22 mouse cellular contexts compared by ENCODE assay signal in the genomic region with DNA sequence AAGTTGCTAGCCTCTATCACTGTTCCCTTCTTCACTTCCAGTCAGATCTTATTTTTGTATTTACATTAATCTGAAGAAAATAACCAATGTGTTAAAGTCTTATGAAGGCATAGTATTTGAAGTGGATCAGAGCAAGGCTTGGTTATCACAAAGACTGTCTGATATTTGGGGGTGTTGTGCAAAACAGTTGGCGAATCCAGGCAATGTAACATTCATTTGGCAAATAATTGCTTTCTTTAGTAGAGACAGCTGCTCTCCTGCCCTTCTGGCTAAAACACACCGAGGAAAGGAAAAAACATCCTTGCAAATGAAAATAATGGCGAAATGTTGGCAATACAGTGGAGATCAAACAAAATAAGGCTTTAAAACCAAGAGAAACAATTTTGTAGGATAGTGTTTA.
DNase-seq lines count a peak whose midpoint lies in the region; ATAC-seq and TF ChIP-seq lines count a peak whose summit lies in the region.
"Had no signal": no experiment of that assay in that cellular context is flagged by ENCODE, and none has a peak within 500 bp of the region (broad histone marks: within the 10 kb centered on the region; RNA-seq: fewer than 3 reads in every experiment).

No protein-coding gene starts in this region.

- 61% methylated on average over 3 of the region's 3 CpGs for WGBS in hindbrain, postnatal 0 days
- WGBS in hindbrain, embryonic 13.5 days = 79% methylated on average over 3 of the region's 3 CpGs
- WGBS in midbrain, postnatal 0 days = 89% methylated on average over 3 of the region's 3 CpGs
- 72% methylated on average over 3 of the region's 3 CpGs for WGBS in midbrain, embryonic 15.5 days

- peak; percentile 10 to 18 for DNase-seq in cerebellum, postnatal 10 days
- no peak for DNase-seq in cerebellum, adult 8-10 months
- DNase-seq in hindbrain, postnatal 0 days (ENCODE audit: low spot score) = peak; percentile 5
- peak; percentile 8 for DNase-seq in midbrain, postnatal 0 days (ENCODE audit: low spot score)
- DNase-seq in lung, postnatal 10 days = no peak
- DNase-seq: adrenal gland, adult 2 months; adrenal gland, postnatal 25 days; cerebellum, adult 11-12 months; cerebellum, postnatal 25 days; gastrocnemius, adult 2 months; gastrocnemius, postnatal 25 days; kidney, adult 11 months had no signal

- H3K9ac ChIP-seq in hindbrain, postnatal 0 days (replicated peaks; ENCODE audit: low read length) = no peak overlapping the region
- no peak overlapping the region for H3K9ac ChIP-seq in hindbrain, embryonic 13.5 days
- no peak overlapping the region for H3K9ac ChIP-seq in midbrain, postnatal 0 days (replicated peaks; ENCODE audit: low read length, poor library complexity, severe bottlenecking)
- H3K9ac ChIP-seq in midbrain, embryonic 15.5 days = no peak overlapping the region
- H3K9ac ChIP-seq: embryonic facial prominence, embryonic 13.5 days; heart, embryonic 12.5 days; hindbrain, embryonic 15.5 days had no signal

- no peak overlapping the region for H3K27ac ChIP-seq in hindbrain, postnatal 0 days
- no peak overlapping the region for H3K27ac ChIP-seq in hindbrain, embryonic 13.5 days
- H3K27ac ChIP-seq in midbrain, postnatal 0 days (ENCODE audit: low read depth, low read length) = no peak overlapping the region
- H3K27ac ChIP-seq in midbrain, embryonic 15.5 days = no peak overlapping the region
- H3K27ac ChIP-seq: embryonic facial prominence, embryonic 13.5 days; gastrocnemius, adult 2 months; hindbrain, embryonic 10.5 days; hindbrain, embryonic 15.5 days had no signal

- H3K4me3 ChIP-seq in hindbrain, postnatal 0 days (ENCODE audit: low read length) = no peak overlapping the region
- H3K4me3 ChIP-seq in hindbrain, embryonic 13.5 days = no peak overlapping the region
- H3K4me3 ChIP-seq in midbrain, postnatal 0 days (ENCODE audit: low read depth, low read length) = no peak overlapping the region
- no peak overlapping the region for H3K4me3 ChIP-seq in midbrain, embryonic 15.5 days
- H3K4me3 ChIP-seq: embryonic facial prominence, embryonic 13.5 days; gastrocnemius, adult 2 months; heart, embryonic 12.5 days; hindbrain, embryonic 10.5 days; hindbrain, embryonic 15.5 days had no signal

- no peak for ATAC-seq in hindbrain, postnatal 0 days
- ATAC-seq in hindbrain, embryonic 13.5 days (ENCODE audit: low FRiP score) = no peak
- ATAC-seq in midbrain, postnatal 0 days (ENCODE audit: low FRiP score) = no peak
- no peak for ATAC-seq in midbrain, embryonic 15.5 days (replicated peaks)
- ATAC-seq: activated CD4-positive, CD25-positive, alpha-beta regulatory T cell, adult 4 months; inflammation-experienced regulatory T-cells, adult 6 months; Patski had no signal

- no peaks in the 10 kb centered on the region for H3K4me1 ChIP-seq in hindbrain, postnatal 0 days (ENCODE audit: insufficient read depth, low read length)
- no peaks in the 10 kb centered on the region for H3K4me1 ChIP-seq in hindbrain, embryonic 13.5 days (replicated peaks)
- no peaks in the 10 kb centered on the region for H3K4me1 ChIP-seq in midbrain, postnatal 0 days (ENCODE audit: insufficient read depth, low read length)
- H3K4me1 ChIP-seq in midbrain, embryonic 15.5 days = no peaks in the 10 kb centered on the region
- H3K4me1 ChIP-seq: embryonic facial prominence, embryonic 13.5 days; heart, embryonic 12.5 days; hindbrain, embryonic 10.5 days; hindbrain, embryonic 15.5 days had no signal

- no peaks in the 10 kb centered on the region for H3K9me3 ChIP-seq in hindbrain, postnatal 0 days (ENCODE audit: low read length)
- H3K9me3 ChIP-seq in hindbrain, embryonic 13.5 days = no peaks in the 10 kb centered on the region
- no peaks in the 10 kb centered on the region for H3K9me3 ChIP-seq in midbrain, postnatal 0 days (ENCODE audit: low read length)
- no peaks in the 10 kb centered on the region for H3K9me3 ChIP-seq in midbrain, embryonic 15.5 days
- H3K9me3 ChIP-seq: embryonic facial prominence, embryonic 13.5 days; heart, embryonic 12.5 days; hindbrain, embryonic 10.5 days; hindbrain, embryonic 15.5 days had no signal

- H3K4me2 ChIP-seq in hindbrain, postnatal 0 days (ENCODE audit: low read depth, low read length) = no peak overlapping the region
- no peak overlapping the region for H3K4me2 ChIP-seq in hindbrain, embryonic 13.5 days
- no peak overlapping the region for H3K4me2 ChIP-seq in midbrain, postnatal 0 days (ENCODE audit: low read depth, low read length, poor library complexity, severe bottlenecking)
- no peak overlapping the region for H3K4me2 ChIP-seq in midbrain, embryonic 15.5 days
- H3K4me2 ChIP-seq: embryonic facial prominence, embryonic 13.5 days; heart, embryonic 12.5 days; hindbrain, embryonic 15.5 days had no signal

- H3K27me3 ChIP-seq in hindbrain, postnatal 0 days (ENCODE audit: insufficient read depth, low read length) = no peaks in the 10 kb centered on the region
- H3K27me3 ChIP-seq in hindbrain, embryonic 13.5 days = no peaks in the 10 kb centered on the region
- no peaks in the 10 kb centered on the region for H3K27me3 ChIP-seq in midbrain, postnatal 0 days (ENCODE audit: insufficient read depth, low read length)
- H3K27me3 ChIP-seq in midbrain, embryonic 15.5 days (replicated peaks) = no peaks in the 10 kb centered on the region
- H3K27me3 ChIP-seq: CH12.LX; embryonic facial prominence, embryonic 13.5 days; heart, embryonic 12.5 days; hindbrain, embryonic 15.5 days; Patski had no signal

- H3K36me3 ChIP-seq in hindbrain, postnatal 0 days (ENCODE audit: insufficient read depth, low read length) = no peaks in the 10 kb centered on the region
- no peaks in the 10 kb centered on the region for H3K36me3 ChIP-seq in hindbrain, embryonic 13.5 days
- H3K36me3 ChIP-seq in midbrain, postnatal 0 days (ENCODE audit: insufficient read depth, low read length) = no peaks in the 10 kb centered on the region
- no peaks in the 10 kb centered on the region for H3K36me3 ChIP-seq in midbrain, embryonic 15.5 days (replicated peaks)
- H3K36me3 ChIP-seq: embryonic facial prominence, embryonic 13.5 days; heart, embryonic 12.5 days; hindbrain, embryonic 10.5 days; hindbrain, embryonic 15.5 days had no signal

- TF ChIP-seq CTCF in hindbrain, postnatal 0 days (IDR thresholded peaks at IDR 0.05; ENCODE audit: low read depth) = no peak
- TF ChIP-seq CTCF in midbrain, postnatal 0 days (IDR thresholded peaks at IDR 0.05) = no peak

Comparison
In these comparisons a context has a peak if more than half of its experiments do, and no peak if none do; other contexts are left out.
1. DNase-seq: peak in cerebellum, postnatal 10 days (2 of 2), hindbrain, postnatal 0 days (single experiment) and midbrain, postnatal 0 days (single experiment); none in cerebellum, adult 8-10 months (single experiment) and lung, postnatal 10 days (single experiment).